Mouse (Mus musculus): ENCODE data around the gene Nxn. TPM values are rescaled to one million over a fixed set of nuclear protein-coding genes. Genes with fewer than 3 reads are reported as not detected.
A peak's percentile ranks its signal among the peaks of the same experiment; 100 is the strongest.

The Nxn gene
- total RNA-seq, 2 experiments from 2014 or later, result 11.6 to 12.2 TPM

GRCm38 (mm10) chr11:76315785-76316444, 83.0 kb downstream of the Nxn start:
- DNase-seq (ENCODE audit: low spot score in 2 of 2), result no peak
- H3K27ac ChIP-seq, result no peak overlapping the region
- no peak overlapping the region for H3K4me3 ChIP-seq
- no peak for TF ChIP-seq CTCF (conservative IDR thresholded peaks at IDR 0.05)

- no peak overlapping the region for H3K4me3 ChIP-seq
- TF ChIP-seq CTCF (conservative IDR thresholded peaks at IDR 0.05), result peak; percentile 66
- DNase-seq (ENCODE audit: low spot score in 2 of 2), result no peak
Observed at GRCm38 (mm10) chr11:76314741-76315140, 84.2 kb downstream of the Nxn start.

GRCm38 (mm10) chr11:76314140-76314539, 84.8 kb downstream of the Nxn start:
- Histone ChIP-seq H3K27ac (no peak overlapping the region), H3K4me3 (no peak overlapping the region)
- no peak for DNase-seq (ENCODE audit: low spot score in 2 of 2)
- no peak for TF ChIP-seq CTCF (conservative IDR thresholded peaks at IDR 0.05)

More at GRCm38 (mm10) chr11:76314741-76315140, 84.2 kb downstream of the Nxn start:
- no peak overlapping the region for H3K27ac ChIP-seq

GRCm38 (mm10) chr11:76312805-76313204, 86.1 kb downstream of the Nxn start:
- DNase-seq (ENCODE audit: low spot score in 2 of 2), result no peak
- Histone ChIP-seq H3K4me3 (no peak overlapping the region), H3K27ac (no peak overlapping the region)
- TF ChIP-seq CTCF (conservative IDR thresholded peaks at IDR 0.05), result no peak

GRCm38 (mm10) chr11:76311224-76312000, 87.5 kb downstream of the Nxn start:
- Histone ChIP-seq H3K4me3 (no peak overlapping the region), H3K27ac (no peak overlapping the region)
- no peak for TF ChIP-seq CTCF (conservative IDR thresholded peaks at IDR 0.05)
- DNase-seq (ENCODE audit: low spot score in 2 of 2), result no peak

GRCm38 (mm10) chr11:76309868-76310267, 89.1 kb downstream of the Nxn start:
- Histone ChIP-seq H3K27ac (no peak overlapping the region), H3K4me3 (no peak overlapping the region)
- no peak for TF ChIP-seq CTCF (conservative IDR thresholded peaks at IDR 0.05)
- DNase-seq (ENCODE audit: low spot score in 2 of 2), result no peak

- H3K4me3 ChIP-seq, result no peak overlapping the region
- no peak for DNase-seq (ENCODE audit: low spot score in 2 of 2)
- H3K27ac ChIP-seq, result no peak overlapping the region
- no peak for TF ChIP-seq CTCF (conservative IDR thresholded peaks at IDR 0.05)
Observed at GRCm38 (mm10) chr11:76309072-76309471, 89.9 kb downstream of the Nxn start.

- Histone ChIP-seq H3K27ac (no peak overlapping the region), H3K4me3 (no peak overlapping the region)
- no peak for DNase-seq (ENCODE audit: low spot score in 2 of 2)
- no peak for TF ChIP-seq CTCF (conservative IDR thresholded peaks at IDR 0.05)
Observed at GRCm38 (mm10) chr11:76306769-76307168, 92.2 kb downstream of the Nxn start.

GRCm38 (mm10) chr11:76305571-76305970, 93.4 kb downstream of the Nxn start:
- no peak for TF ChIP-seq CTCF (conservative IDR thresholded peaks at IDR 0.05)
- H3K4me3 ChIP-seq, result no peak overlapping the region
- DNase-seq (ENCODE audit: low spot score in 2 of 2), result no peak
- no peak overlapping the region for H3K27ac ChIP-seq

GRCm38 (mm10) chr11:76303368-76303767, 95.6 kb downstream of the Nxn start:
- DNase-seq (ENCODE audit: low spot score in 2 of 2), result no peak
- Histone ChIP-seq H3K27ac (no peak overlapping the region), H3K4me3 (no peak overlapping the region)
- TF ChIP-seq CTCF (conservative IDR thresholded peaks at IDR 0.05), result no peak

GRCm38 (mm10) chr11:76300862-76301261, 98.1 kb downstream of the Nxn start:
- no peak overlapping the region for H3K27ac ChIP-seq
- TF ChIP-seq CTCF (conservative IDR thresholded peaks at IDR 0.05), result no peak
- H3K4me3 ChIP-seq, result no peak overlapping the region
- no peak for DNase-seq (ENCODE audit: low spot score in 2 of 2)

- peak; percentile 49 for TF ChIP-seq CTCF (conservative IDR thresholded peaks at IDR 0.05)
- no peak for DNase-seq (ENCODE audit: low spot score in 2 of 2)
- no peak overlapping the region for H3K4me3 ChIP-seq
- H3K27ac ChIP-seq, result no peak overlapping the region
Observed at GRCm38 (mm10) chr11:76298457-76299000, 100.4 kb downstream of the Nxn start.

GRCm38 (mm10) chr11:76297252-76297651, 101.7 kb downstream of the Nxn start:
- no peak for TF ChIP-seq CTCF (conservative IDR thresholded peaks at IDR 0.05)
- no peak for DNase-seq (ENCODE audit: low spot score in 2 of 2)

More at GRCm38 (mm10) chr11:76297252-76297651, 101.7 kb downstream of the Nxn start:
- H3K27ac ChIP-seq, result no peak overlapping the region
- no peak overlapping the region for H3K4me3 ChIP-seq
